12 mouse cellular contexts compared by ENCODE assay signal in genomic region chr13:51776160-51776737, GRCm38 (mm10). TPM values are rescaled to one million over a fixed set of nuclear protein-coding genes. Genes with fewer than 3 reads are reported as not detected.
A peak's percentile ranks its signal among the peaks of the same experiment; 100 is the strongest.
DNase-seq lines count a peak whose midpoint lies in the region; ATAC-seq and TF ChIP-seq lines count a peak whose summit lies in the region.
"Had no signal": no experiment of that assay in that cellular context is flagged by ENCODE, and none has a peak within 500 bp of the region (broad histone marks: within the 10 kb centered on the region; RNA-seq: fewer than 3 reads in every experiment).

No protein-coding gene starts in this region.

- no peak for DNase-seq in forebrain, postnatal 0 days
- DNase-seq in forebrain, embryonic 11.5 days (ENCODE audit: low spot score): no peak
- DNase-seq in kidney, adult 9 months: peak; percentile 27
- no peak for DNase-seq in kidney, postnatal 25 days
- DNase-seq in CD4-positive, CD25-positive, alpha-beta regulatory T cell, adult 2 months (ENCODE audit: low read depth, low spot score): peak; percentile 72
- peak; percentile 88 for DNase-seq in induced T-regulatory cell, adult 2 months (ENCODE audit: low read depth)
- DNase-seq in right cerebral cortex, adult 2 months (ENCODE audit: low spot score in 2 of 2): no peak
- DNase-seq in stomach, postnatal 0 days (ENCODE audit: low spot score): no peak

- no peaks in the 10 kb centered on the region for H3K27me3 ChIP-seq in forebrain, postnatal 0 days (ENCODE audit: insufficient read depth, low read length)
- no peaks in the 10 kb centered on the region for H3K27me3 ChIP-seq in forebrain, embryonic 11.5 days (ENCODE audit: control insufficient read depth, insufficient read depth, low read length)
- H3K27me3 ChIP-seq in stomach, postnatal 0 days (ENCODE audit: control insufficient read depth, insufficient read depth, low read length): no peaks in the 10 kb centered on the region
- H3K27me3 ChIP-seq: embryonic facial prominence, embryonic 12.5 days; intestine, embryonic 15.5 days; stomach, embryonic 15.5 days had no signal

- WGBS in forebrain, postnatal 0 days: 91% methylated on average over 6 of the region's 6 CpGs
- 85% methylated on average over 6 of the region's 6 CpGs for WGBS in forebrain, embryonic 11.5 days
- 81% methylated on average over 6 of the region's 6 CpGs for WGBS in stomach, postnatal 0 days

- H3K4me3 ChIP-seq in forebrain, postnatal 0 days (ENCODE audit: low read depth, low read length): no peak overlapping the region
- no peak overlapping the region for H3K4me3 ChIP-seq in forebrain, embryonic 11.5 days (ENCODE audit: low read depth, low read length)
- H3K4me3 ChIP-seq in stomach, postnatal 0 days (ENCODE audit: low read depth, low read length): no peak overlapping the region
- H3K4me3 ChIP-seq: embryonic facial prominence, embryonic 12.5 days; intestine, embryonic 15.5 days; stomach, embryonic 15.5 days had no signal

- no peak overlapping the region for H3K9ac ChIP-seq in forebrain, postnatal 0 days
- no peak overlapping the region for H3K9ac ChIP-seq in forebrain, embryonic 11.5 days (ENCODE audit: low read length)
- no peak overlapping the region for H3K9ac ChIP-seq in stomach, postnatal 0 days (ENCODE audit: low read length)
- H3K9ac ChIP-seq: embryonic facial prominence, embryonic 12.5 days; intestine, embryonic 15.5 days; stomach, embryonic 15.5 days had no signal

- peak overlapping the region; percentile 19 for H3K4me2 ChIP-seq in forebrain, postnatal 0 days (ENCODE audit: low read depth)
- H3K4me2 ChIP-seq in forebrain, embryonic 11.5 days (ENCODE audit: low read depth, low read length, severe bottlenecking): no peak overlapping the region
- no peak overlapping the region for H3K4me2 ChIP-seq in stomach, postnatal 0 days (replicated peaks; ENCODE audit: low read depth)
- H3K4me2 ChIP-seq: embryonic facial prominence, embryonic 12.5 days; intestine, embryonic 15.5 days; stomach, embryonic 15.5 days had no signal

- peaks cover 29% of the 10 kb centered on the region for H3K4me1 ChIP-seq in forebrain, postnatal 0 days (ENCODE audit: insufficient read depth)
- H3K4me1 ChIP-seq in forebrain, embryonic 11.5 days (replicated peaks; ENCODE audit: control insufficient read depth, insufficient read depth, low read length): peaks cover 8% of the 10 kb centered on the region
- no peaks in the 10 kb centered on the region for H3K4me1 ChIP-seq in stomach, postnatal 0 days (replicated peaks; ENCODE audit: control insufficient read depth, insufficient read depth)
- H3K4me1 ChIP-seq: stomach, embryonic 15.5 days had no signal

- no peak for ATAC-seq in forebrain, postnatal 0 days
- no peak for ATAC-seq in forebrain, embryonic 11.5 days (replicated peaks; ENCODE audit: low FRiP score)
- ATAC-seq in stomach, postnatal 0 days (ENCODE audit: low FRiP score, low TSS enrichment): no peak

- H3K36me3 ChIP-seq in forebrain, postnatal 0 days (ENCODE audit: insufficient read depth): no peaks in the 10 kb centered on the region; the same call in 1 of the 2 replicates
- no peaks in the 10 kb centered on the region for H3K36me3 ChIP-seq in forebrain, embryonic 11.5 days (ENCODE audit: control insufficient read depth, insufficient read depth, low read length)
- H3K36me3 ChIP-seq in stomach, postnatal 0 days (ENCODE audit: control insufficient read depth, insufficient read depth, low read length): no peaks in the 10 kb centered on the region
- H3K36me3 ChIP-seq: embryonic facial prominence, embryonic 12.5 days; intestine, embryonic 15.5 days; stomach, embryonic 15.5 days had no signal

- H3K27ac ChIP-seq in forebrain, postnatal 0 days (ENCODE audit: low read depth, low read length): no peak overlapping the region
- H3K27ac ChIP-seq in forebrain, embryonic 11.5 days (ENCODE audit: low read depth, low read length): no peak overlapping the region
- H3K27ac ChIP-seq in stomach, postnatal 0 days (replicated peaks): no peak overlapping the region
- H3K27ac ChIP-seq: embryonic facial prominence, embryonic 12.5 days; intestine, embryonic 15.5 days; macrophage; stomach, embryonic 15.5 days had no signal

- TF ChIP-seq CTCF in forebrain, postnatal 0 days (IDR thresholded peaks at IDR 0.05; ENCODE audit: low read depth): no peak
- TF ChIP-seq CTCF in stomach, postnatal 0 days (IDR thresholded peaks at IDR 0.05; ENCODE audit: low read depth): no peak

- no peak for TF ChIP-seq EP300 in stomach, postnatal 0 days (optimal IDR thresholded peaks at IDR 0.05)

- H3K9me3 ChIP-seq in forebrain, postnatal 0 days (ENCODE audit: low read length): no peaks in the 10 kb centered on the region
- H3K9me3 ChIP-seq in forebrain, embryonic 11.5 days (ENCODE audit: control insufficient read depth, low read length): no peaks in the 10 kb centered on the region
- H3K9me3 ChIP-seq in stomach, postnatal 0 days (ENCODE audit: control insufficient read depth, low read length): no peaks in the 10 kb centered on the region
- H3K9me3 ChIP-seq: embryonic facial prominence, embryonic 12.5 days; intestine, embryonic 15.5 days; stomach, embryonic 15.5 days had no signal

RNA-seq across cellular contexts. Expression of gene Sema4d, which starts 17.3 kb away (rescaled TPM):
- total RNA-seq in forebrain, postnatal 0 days (2014; rRNA removed): 10.2 and 16.5 TPM in 2 replicates
- 9.8 and 14.2 TPM in 2 replicates for polyA plus RNA-seq in forebrain, postnatal 0 days (2015; fragmentation: Nextera tagmentation; extraction: Ambion mirVana)
- polyA plus RNA-seq in forebrain, embryonic 11.5 days (2014; fragmentation: Nextera tagmentation; extraction: Ambion mirVana): 8.3 and 8.4 TPM in 2 replicates
- 6.7 and 8.0 TPM in 2 replicates for polyA plus RNA-seq in stomach, postnatal 0 days (2015; fragmentation: Nextera tagmentation; extraction: Ambion mirVana)

Comparison
In these comparisons a context has a peak if more than half of its experiments do, and no peak if none do; other contexts are left out.
1. DNase-seq: peak in kidney, adult 9 months (single experiment), CD4-positive, CD25-positive, alpha-beta regulatory T cell, adult 2 months (single experiment) and induced T-regulatory cell, adult 2 months (single experiment); none in forebrain, postnatal 0 days (single experiment), forebrain, embryonic 11.5 days (single experiment), kidney, postnatal 25 days (0 of 2), right cerebral cortex, adult 2 months (0 of 2) and stomach, postnatal 0 days (single experiment).